Mouse (Mus musculus): ENCODE measurements around the gene Cd300lb. TPM values are rescaled to one million over a fixed set of nuclear protein-coding genes. Genes with fewer than 3 reads are reported as not detected.

Cd300lb gene
- total RNA-seq (2021) (under 1 TPM; 0.70 to 0.75 TPM), polyA plus RNA-seq (2012; rRNA removed) (0.61 and 0.70 TPM in 2 replicates)
- long read RNA-seq, partial matches to known transcripts, result 0 of 1 reads
- long read RNA-seq, other reads (novel, unspliced or antisense), result 0 of 1 reads

- 31% methylated on average over 6 of the region's 6 CpGs for WGBS
- Histone ChIP-seq H3K36me3 (ENCODE audit: control insufficient read depth, insufficient read depth, low read length) (no peaks in the 10 kb centered on the region), H3K9ac (ENCODE audit: low read depth, low read length) (no peak within 1 kb of the TSS), H3K27me3 (ENCODE audit: control insufficient read depth, insufficient read depth, low read length) (no peaks in the 10 kb centered on the region), H3K79me2 (replicated peaks; ENCODE audit: control insufficient read depth, insufficient read depth, low read length) (no peaks in the 10 kb centered on the region), H3K4me1 (ENCODE audit: control insufficient read depth, insufficient read depth, low read length) (peaks cover 2% of the 10 kb centered on the region), H3K27ac (no peak within 1 kb of the TSS), H3K4me3 (no peak within 1 kb of the TSS)
- DNase-seq, result no peak
- TF ChIP-seq CTCF (IDR thresholded peaks at IDR 0.05) (no peak), POLR2A (IDR thresholded peaks at IDR 0.05; ENCODE audit: insufficient read depth, low read depth, low read length) (no peak), EP300 (IDR thresholded peaks at IDR 0.05; ENCODE audit: insufficient read depth, low read depth, low read length) (no peak)
- intact Hi-C loops (cut with DNase I), result no loop called here
These were observed at the start of gene Cd300lb for GRCm38 (mm10) chr11:114934144-114934543. Cd300lb (minus strand) TSS chr11:114934386.

- H3K27me3 ChIP-seq (ENCODE audit: control insufficient read depth, insufficient read depth, low read length), result no peaks in the 10 kb centered on the region
- WGBS, result 51% methylated on average over 4 of the region's 4 CpGs
- no peak overlapping the region for H3K4me3 ChIP-seq
- no peaks in the 10 kb centered on the region for H3K4me1 ChIP-seq (ENCODE audit: control insufficient read depth, insufficient read depth, low read length)
- intact Hi-C loops (cut with DNase I), result no loop called here
- DNase-seq, result no peak
- no peaks in the 10 kb centered on the region for H3K36me3 ChIP-seq (ENCODE audit: control insufficient read depth, insufficient read depth, low read length)
- H3K79me2 ChIP-seq (replicated peaks; ENCODE audit: control insufficient read depth, insufficient read depth, low read length), result no peaks in the 10 kb centered on the region
- no peak overlapping the region for H3K27ac ChIP-seq
- no peak overlapping the region for H3K9ac ChIP-seq (ENCODE audit: low read depth, low read length)
- TF ChIP-seq EP300 (IDR thresholded peaks at IDR 0.05; ENCODE audit: insufficient read depth, low read depth, low read length) (no peak), CTCF (IDR thresholded peaks at IDR 0.05) (no peak), POLR2A (IDR thresholded peaks at IDR 0.05; ENCODE audit: insufficient read depth, low read depth, low read length) (no peak)
These were observed 47.7 kb upstream of the Cd300lb start for GRCm38 (mm10) chr11:114981866-114982265.

GRCm38 (mm10) chr11:114972726-114973125, 38.5 kb upstream of the Cd300lb start:
- Histone ChIP-seq H3K4me1 (ENCODE audit: control insufficient read depth, insufficient read depth, low read length) (no peaks in the 10 kb centered on the region; the same call in 1 of the 2 replicates), H3K27me3 (ENCODE audit: control insufficient read depth, insufficient read depth, low read length) (no peaks in the 10 kb centered on the region), H3K9ac (ENCODE audit: low read depth, low read length) (no peak overlapping the region), H3K4me3 (no peak overlapping the region), H3K36me3 (ENCODE audit: control insufficient read depth, insufficient read depth, low read length) (no peaks in the 10 kb centered on the region), H3K27ac (no peak overlapping the region), H3K79me2 (replicated peaks; ENCODE audit: control insufficient read depth, insufficient read depth, low read length) (no peaks in the 10 kb centered on the region)
- no peak for DNase-seq
- 65% methylated on average over 10 of the region's 10 CpGs for WGBS
- intact Hi-C loops (cut with DNase I), result no loop called here
- TF ChIP-seq CTCF (IDR thresholded peaks at IDR 0.05) (no peak), EP300 (IDR thresholded peaks at IDR 0.05; ENCODE audit: insufficient read depth, low read depth, low read length) (no peak), POLR2A (IDR thresholded peaks at IDR 0.05; ENCODE audit: insufficient read depth, low read depth, low read length) (no peak)

GRCm38 (mm10) chr11:114968752-114969207, 34.6 kb upstream of the Cd300lb start, which contains the start of gene Cd300c:
Cd300c (minus strand) TSS chr11:114969157.
- intact Hi-C loops (cut with DNase I), result no loop called here

GRCm38 (mm10) chr11:114965182-114965828, 31.1 kb upstream of the Cd300lb start:
- TF ChIP-seq CTCF (IDR thresholded peaks at IDR 0.05) (no peak), POLR2A (IDR thresholded peaks at IDR 0.05; ENCODE audit: insufficient read depth, low read depth, low read length) (no peak), EP300 (IDR thresholded peaks at IDR 0.05; ENCODE audit: insufficient read depth, low read depth, low read length) (no peak)
- peak in 1 of 2 experiments; percentile 14 for DNase-seq
- no peak overlapping the region for H3K9ac ChIP-seq (ENCODE audit: low read depth, low read length)
- intact Hi-C loops (cut with DNase I), result no loop called here
- H3K27ac ChIP-seq, result no peak overlapping the region
- no peaks in the 10 kb centered on the region for H3K79me2 ChIP-seq (replicated peaks; ENCODE audit: control insufficient read depth, insufficient read depth, low read length)
- peaks cover 4% of the 10 kb centered on the region for H3K4me1 ChIP-seq (ENCODE audit: control insufficient read depth, insufficient read depth, low read length)
- H3K36me3 ChIP-seq (ENCODE audit: control insufficient read depth, insufficient read depth, low read length), result no peaks in the 10 kb centered on the region
- no peaks in the 10 kb centered on the region; the same call in 1 of the 2 replicates for H3K27me3 ChIP-seq (ENCODE audit: control insufficient read depth, insufficient read depth, low read length)
- no peak overlapping the region for H3K4me3 ChIP-seq
- WGBS, result 37% methylated on average over 3 of the region's 3 CpGs

More at GRCm38 (mm10) chr11:114968752-114969207, 34.6 kb upstream of the Cd300lb start, which contains the start of gene Cd300c:
- H3K9ac ChIP-seq (ENCODE audit: low read depth, low read length), result no peak within 1 kb of the TSS
- H3K27me3 ChIP-seq (ENCODE audit: control insufficient read depth, insufficient read depth, low read length), result no peaks in the 10 kb centered on the region; the same call in 1 of the 2 replicates
- 79% methylated on average over 9 of the region's 9 CpGs for WGBS
- no peak within 1 kb of the TSS for H3K4me3 ChIP-seq
- peaks cover 4% of the 10 kb centered on the region for H3K4me1 ChIP-seq (ENCODE audit: control insufficient read depth, insufficient read depth, low read length)
- H3K27ac ChIP-seq, result no peak within 1 kb of the TSS
- DNase-seq, result peak in 1 of 2 experiments; percentile 37
- no peaks in the 10 kb centered on the region for H3K79me2 ChIP-seq (replicated peaks; ENCODE audit: control insufficient read depth, insufficient read depth, low read length)
- TF ChIP-seq EP300 (IDR thresholded peaks at IDR 0.05; ENCODE audit: insufficient read depth, low read depth, low read length) (no peak), CTCF (IDR thresholded peaks at IDR 0.05) (no peak), POLR2A (IDR thresholded peaks at IDR 0.05; ENCODE audit: insufficient read depth, low read depth, low read length) (no peak)
- no peaks in the 10 kb centered on the region for H3K36me3 ChIP-seq (ENCODE audit: control insufficient read depth, insufficient read depth, low read length)

- no peaks in the 10 kb centered on the region for H3K27me3 ChIP-seq (ENCODE audit: control insufficient read depth, insufficient read depth, low read length)
- intact Hi-C loops (cut with DNase I), result no loop called here
- 62% methylated on average over 1 of the region's 1 CpGs for WGBS
- H3K9ac ChIP-seq (ENCODE audit: low read depth, low read length), result no peak overlapping the region
- no peak for DNase-seq
- H3K36me3 ChIP-seq (ENCODE audit: control insufficient read depth, insufficient read depth, low read length), result no peaks in the 10 kb centered on the region
- H3K4me3 ChIP-seq, result no peak overlapping the region
- no peaks in the 10 kb centered on the region for H3K4me1 ChIP-seq (ENCODE audit: control insufficient read depth, insufficient read depth, low read length)
- no peak overlapping the region for H3K27ac ChIP-seq
- no peaks in the 10 kb centered on the region for H3K79me2 ChIP-seq (replicated peaks; ENCODE audit: control insufficient read depth, insufficient read depth, low read length)
- TF ChIP-seq CTCF (IDR thresholded peaks at IDR 0.05) (no peak), EP300 (IDR thresholded peaks at IDR 0.05; ENCODE audit: insufficient read depth, low read depth, low read length) (no peak), POLR2A (IDR thresholded peaks at IDR 0.05; ENCODE audit: insufficient read depth, low read depth, low read length) (no peak)
These were observed 26.2 kb upstream of the Cd300lb start for GRCm38 (mm10) chr11:114960369-114960768.

Data from heart, adult 2 months (tissue).